Mouse (Mus musculus) liver, postnatal 0 days (tissue): Measurements from ENCODE around the gene Gm20388.

Experiments used
- CTCF ChIP-seq: sonication (generic); IDR thresholded peaks from 2 replicates; pipeline ENCODE4 v1.5.1; 2016; ENCODE audit warnings: antibody characterized with exemption, low read depth
- EP300 ChIP-seq: IDR thresholded peaks from 2 replicates; pipeline ENCODE4 v1.6.1; 2016; ENCODE audit warnings: antibody characterized with exemption, low read depth, mild to moderate bottlenecking

DNA sequence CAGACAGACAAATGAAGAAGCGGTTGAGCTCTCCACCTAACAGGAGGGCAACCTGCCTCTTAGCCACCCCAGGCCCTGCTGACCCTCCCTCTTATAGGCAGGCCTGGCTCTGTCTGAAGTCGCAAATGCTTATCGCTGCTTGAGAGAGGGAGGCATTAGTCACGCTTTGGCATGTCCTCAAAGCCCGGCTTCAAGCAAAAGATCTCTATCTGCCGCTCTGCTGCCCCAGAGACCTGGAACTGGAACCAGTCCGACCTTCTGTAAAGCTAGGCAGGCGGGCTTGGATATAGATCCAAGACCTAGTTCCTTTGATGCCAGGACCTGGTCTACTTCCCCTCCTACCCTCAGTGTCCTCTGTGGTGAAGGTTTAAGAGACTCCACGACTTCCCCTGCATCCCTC is 161.6 kb downstream of the Gm20388 start:
- TF ChIP-seq CTCF (no peak), EP300 (no peak)
